Mouse (Mus musculus): Measurements from ENCODE around the gene Pitpnb.

DNA sequence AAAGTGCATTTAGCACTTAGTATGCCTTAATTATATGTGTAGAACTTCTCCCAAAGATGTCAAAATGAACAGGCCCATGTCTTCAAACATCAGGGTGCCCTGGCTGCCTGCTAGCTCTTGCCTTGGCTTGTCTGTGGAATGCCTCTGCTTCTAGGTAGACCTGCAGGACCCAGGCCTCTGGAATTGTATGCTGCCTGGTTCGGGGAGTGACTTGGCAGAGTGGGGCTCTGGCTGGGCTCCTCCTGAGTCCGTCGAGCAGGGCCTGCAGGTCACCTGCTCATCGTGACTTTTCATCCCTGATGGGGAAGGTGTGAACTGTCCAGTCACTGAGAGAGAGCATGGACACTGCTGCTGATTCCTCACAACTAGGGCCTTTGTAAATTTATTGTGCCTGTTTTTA lies 45.1 kb downstream of the Pitpnb start:
- TF ChIP-seq MAX (IDR thresholded peaks at IDR 0.05; ENCODE audit: low read length) = no peak
- no peak for TF ChIP-seq HCFC1 (IDR thresholded peaks at IDR 0.05; ENCODE audit: low read depth, low read length)
- TF ChIP-seq ZMIZ1 (IDR thresholded peaks at IDR 0.05; ENCODE audit: low read depth, low read length) = no peak
- no peak for TF ChIP-seq CTCF (conservative IDR thresholded peaks at IDR 0.05 in 1 of 2, IDR thresholded peaks at IDR 0.05 in 1 of 2; ENCODE audit: low read depth in 2 of 2, low read length in 2 of 2)
- no peak for TF ChIP-seq SMC3 (IDR thresholded peaks at IDR 0.05; ENCODE audit: low read depth, low read length)
- no peak for TF ChIP-seq BHLHE40 (IDR thresholded peaks at IDR 0.05; ENCODE audit: low read depth, low read length)
- no peak for TF ChIP-seq RAD21 (IDR thresholded peaks at IDR 0.05; ENCODE audit: low read depth, low read length)
- TF ChIP-seq EP300 (IDR thresholded peaks at IDR 0.05; ENCODE audit: low read length) = no peak
- TF ChIP-seq RCOR1 (conservative IDR thresholded peaks at IDR 0.05; ENCODE audit: low read depth, low read length) = no peak
